Mouse (Mus musculus): ENCODE results near the gene H2afz.
"Not testable (repeated sequence)": the region's sequence is repeated elsewhere in the genome, so short reads cannot be mapped to it uniquely, and the experiment has no call there.

The H2afz gene

GRCm38 (mm10) chr3:137864124-137864987, at the start of gene H2afz:
Gene H2afz (plus strand): TSS chr3:137864487.
- DNase-seq (ENCODE audit: low spot score in 2 of 2) = peak; percentile 97 to 98

GRCm38 (mm10) chr3:137818713-137819112, 45.6 kb upstream of the H2afz start:
- no peak for DNase-seq (ENCODE audit: low spot score in 2 of 2)

GRCm38 (mm10) chr3:137820688-137821467, 43.4 kb upstream of the H2afz start:
- DNase-seq (ENCODE audit: low spot score in 2 of 2) = no peak

GRCm38 (mm10) chr3:137823317-137823716, 41.0 kb upstream of the H2afz start:
- no peak for DNase-seq (ENCODE audit: low spot score in 2 of 2)

GRCm38 (mm10) chr3:137827678-137828077, 36.6 kb upstream of the H2afz start:
- DNase-seq (ENCODE audit: low spot score in 2 of 2) = no peak

GRCm38 (mm10) chr3:137831156-137831555, 33.1 kb upstream of the H2afz start:
- DNase-seq (ENCODE audit: low spot score in 2 of 2) = no peak

GRCm38 (mm10) chr3:137833128-137833527, 31.2 kb upstream of the H2afz start:
- no peak for DNase-seq (ENCODE audit: low spot score in 2 of 2)

- no peak for DNase-seq (ENCODE audit: low spot score in 2 of 2)
Observed at GRCm38 (mm10) chr3:137833698-137834097, 30.6 kb upstream of the H2afz start.

GRCm38 (mm10) chr3:137836543-137836942, 27.7 kb upstream of the H2afz start:
- DNase-seq (ENCODE audit: low spot score in 2 of 2) = no peak

GRCm38 (mm10) chr3:137838160-137838559, 26.1 kb upstream of the H2afz start:
- no peak for DNase-seq (ENCODE audit: low spot score in 2 of 2)

- DNase-seq (ENCODE audit: low spot score in 2 of 2) = no peak
Observed at GRCm38 (mm10) chr3:137842944-137843343, 21.3 kb upstream of the H2afz start.

- no peak for DNase-seq (ENCODE audit: low spot score in 2 of 2)
Observed at GRCm38 (mm10) chr3:137844263-137844662, 20.0 kb upstream of the H2afz start.

- DNase-seq (ENCODE audit: low spot score in 2 of 2) = no peak
Observed at GRCm38 (mm10) chr3:137846552-137846951, 17.7 kb upstream of the H2afz start.

GRCm38 (mm10) chr3:137848354-137848753, 15.9 kb upstream of the H2afz start:
- DNase-seq (ENCODE audit: low spot score in 2 of 2) = no peak

GRCm38 (mm10) chr3:137849697-137850096, 14.6 kb upstream of the H2afz start:
- DNase-seq (ENCODE audit: low spot score in 2 of 2) = no peak

GRCm38 (mm10) chr3:137851196-137851595, 13.1 kb upstream of the H2afz start:
- DNase-seq (ENCODE audit: low spot score in 2 of 2) = no peak

- DNase-seq (ENCODE audit: low spot score in 2 of 2) = not testable (repeated sequence)
Observed at GRCm38 (mm10) chr3:137853011-137853410, 11.3 kb upstream of the H2afz start.

GRCm38 (mm10) chr3:137855328-137855727, 9.0 kb upstream of the H2afz start:
- no peak for DNase-seq (ENCODE audit: low spot score in 2 of 2)

- no peak for DNase-seq (ENCODE audit: low spot score in 2 of 2)
Observed at GRCm38 (mm10) chr3:137856061-137856460, 8.2 kb upstream of the H2afz start.

- no peak for DNase-seq (ENCODE audit: low spot score in 2 of 2)
Observed at GRCm38 (mm10) chr3:137860394-137861170, 3.7 kb upstream of the H2afz start.

- DNase-seq (ENCODE audit: low spot score in 2 of 2) = no peak
Observed at GRCm38 (mm10) chr3:137861436-137861835, 2.9 kb upstream of the H2afz start.

GRCm38 (mm10) chr3:137862600-137862999, 1.7 kb upstream of the H2afz start:
- DNase-seq (ENCODE audit: low spot score in 2 of 2) = no peak
